Mouse (Mus musculus) natural killer cell, adult 2 months (primary cell): ENCODE measurements at regions not wholly inside any gene's neighbourhood (a gene's known extent, or its start where the extent isn't known, plus 50 kb on each side); places are given as distances from the start of the nearest gene placed in this dataset.

Experiments used
- DNase-seq, 2 experiments: peaks; one replicate each; pipeline ENCODE4 v3.0.0; 2022; ENCODE audit warnings: low spot score in 2 of 2

DNA sequence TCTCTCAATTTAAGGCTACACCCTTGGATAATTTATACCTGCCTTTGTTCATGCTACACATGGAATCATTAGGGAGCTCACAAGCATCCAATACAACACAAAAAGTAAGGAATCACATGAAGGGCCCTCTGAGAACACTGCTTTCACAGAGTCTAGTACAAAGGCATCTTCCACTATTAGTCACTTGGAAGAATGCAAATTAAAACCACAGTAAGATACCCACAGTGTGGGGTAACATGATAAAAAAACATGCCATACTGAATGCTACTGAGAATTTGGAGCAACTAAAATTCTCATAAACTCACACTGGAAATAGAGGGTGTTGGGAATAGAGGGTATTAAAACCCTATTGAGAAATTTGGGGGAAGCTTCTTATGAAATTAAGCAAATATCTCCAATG is 197.6 kb upstream of the Tent5a start:
- DNase-seq = no peak

GRCm38 (mm10) chr9:85521342-85521741 is 194.2 kb upstream of the Tent5a start:
- no peak for DNase-seq

DNA sequence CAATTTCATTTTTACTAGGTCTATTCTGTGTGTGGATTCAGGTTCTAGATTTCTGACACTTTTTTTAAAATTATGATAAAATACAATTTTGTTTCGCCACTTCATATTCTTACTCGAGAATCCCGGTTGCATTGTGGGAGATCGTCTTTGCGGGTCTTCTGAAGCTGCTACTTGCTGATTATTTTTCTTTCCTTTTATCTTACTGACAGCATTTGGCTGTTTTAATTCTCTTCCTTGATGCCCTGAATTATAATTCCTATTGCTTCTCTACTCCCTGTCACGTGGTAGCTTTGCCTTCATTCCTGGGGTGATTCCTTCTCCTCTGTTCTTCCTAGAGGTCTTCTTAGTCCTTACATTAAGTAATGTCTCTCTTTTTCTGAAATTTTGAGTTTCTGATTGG is 193.8 kb upstream of the Tent5a start:
- no peak for DNase-seq

DNA sequence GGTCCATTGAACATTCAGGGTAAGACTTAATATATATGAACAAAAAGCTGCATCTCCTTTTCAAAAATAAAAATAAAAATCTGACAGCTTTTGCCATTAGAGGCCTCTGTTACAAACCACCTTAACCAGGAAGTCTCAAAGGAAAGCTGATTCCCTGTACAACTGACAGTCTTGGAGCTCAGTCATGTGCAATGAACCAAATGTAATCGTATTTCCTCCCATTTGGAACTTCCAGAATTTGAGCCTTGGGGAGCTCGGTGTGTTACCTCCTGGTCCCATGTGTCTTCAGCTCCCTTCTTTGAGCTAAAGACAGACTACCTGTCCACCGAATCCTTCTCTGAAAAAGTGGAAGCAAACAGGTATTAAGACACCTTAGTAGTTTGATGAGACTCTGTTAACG is 171.9 kb upstream of the Tent5a start:
- no peak for DNase-seq

DNA sequence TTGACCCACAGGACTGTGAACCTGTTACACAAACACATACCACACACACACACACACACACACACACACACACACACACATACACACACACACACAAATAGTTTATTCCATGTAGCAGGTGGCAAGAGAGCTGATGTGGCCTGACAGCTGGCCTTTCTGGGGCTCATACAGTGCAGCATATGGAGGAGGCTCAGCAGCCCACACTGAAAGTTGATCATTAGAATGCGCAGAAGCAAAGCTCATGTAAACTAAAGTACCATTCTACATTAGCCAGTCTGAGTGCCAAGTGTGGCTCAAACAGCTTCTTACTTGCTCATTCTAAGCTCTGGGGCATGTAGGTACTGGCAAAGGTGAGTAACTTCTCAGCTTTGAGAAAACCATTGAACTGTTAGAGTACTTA is 170.2 kb upstream of the Tent5a start:
- DNase-seq = no peak

- DNase-seq = no peak
Observed at GRCm38 (mm10) chr9:85496506-85497239, 169.5 kb upstream of the Tent5a start.

DNA sequence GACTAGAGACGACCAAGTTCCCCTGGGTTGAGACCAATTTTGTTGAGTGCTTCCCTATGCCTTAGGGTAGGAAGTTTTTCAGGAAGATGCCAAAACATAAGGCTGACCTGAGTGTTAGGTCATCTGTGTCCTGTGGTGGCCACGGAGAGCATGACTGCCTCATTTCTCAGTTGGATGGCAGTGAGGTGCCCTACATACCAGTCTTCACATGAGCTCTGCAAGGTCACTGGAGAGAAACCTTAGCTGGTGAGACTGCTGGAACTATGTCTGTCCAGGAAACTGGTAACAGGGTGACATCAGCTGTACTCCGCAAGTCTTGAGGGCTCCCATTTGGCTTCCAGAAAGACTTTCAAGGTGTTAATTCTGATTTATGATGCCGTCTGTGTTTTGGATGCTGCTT is 167.9 kb upstream of the Tent5a start:
- no peak for DNase-seq

DNA sequence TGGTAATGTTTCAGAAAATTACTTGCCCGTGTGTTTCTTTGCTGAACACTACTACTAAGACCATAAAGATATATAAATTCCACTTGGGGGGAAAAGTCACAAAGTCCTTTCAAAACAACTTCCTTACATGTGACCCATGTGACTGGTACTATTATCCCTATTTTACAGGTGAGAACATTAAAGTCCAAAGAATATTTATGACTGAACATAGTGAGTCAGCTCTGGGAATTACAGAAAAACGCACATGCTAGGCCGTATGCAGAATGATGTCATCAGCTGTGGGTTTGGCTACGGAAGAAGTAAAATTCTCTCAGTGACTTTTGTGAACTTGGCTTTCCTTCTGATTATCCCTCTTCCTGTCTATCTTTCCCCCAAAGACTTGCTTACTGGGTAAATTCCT is 166.6 kb upstream of the Tent5a start:
- no peak for DNase-seq

DNA sequence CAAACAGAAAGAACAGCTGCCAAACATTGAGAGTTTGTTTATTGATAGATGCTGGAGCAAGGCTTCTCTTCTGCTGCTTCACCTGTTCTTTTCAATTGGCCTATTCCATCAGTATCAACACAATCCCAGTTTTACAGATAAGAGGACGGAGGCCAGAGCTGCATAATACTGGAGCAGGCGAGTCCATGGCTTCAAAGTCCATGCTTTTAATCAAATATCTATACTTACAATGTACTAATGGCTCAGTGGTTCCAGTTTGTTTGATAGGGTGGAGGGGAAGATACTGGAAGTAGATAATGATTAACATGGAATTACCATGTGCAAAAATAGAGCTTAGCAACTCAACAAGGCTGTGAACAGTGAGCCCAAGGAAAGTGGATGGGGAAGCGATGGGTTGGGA is 163.2 kb upstream of the Tent5a start:
- DNase-seq = no peak

- DNase-seq = no peak
Observed at GRCm38 (mm10) chr9:85487915-85488314, 160.8 kb upstream of the Tent5a start.

GRCm38 (mm10) chr9:85487052-85487668 is 160.0 kb upstream of the Tent5a start:
- no peak for DNase-seq

DNA sequence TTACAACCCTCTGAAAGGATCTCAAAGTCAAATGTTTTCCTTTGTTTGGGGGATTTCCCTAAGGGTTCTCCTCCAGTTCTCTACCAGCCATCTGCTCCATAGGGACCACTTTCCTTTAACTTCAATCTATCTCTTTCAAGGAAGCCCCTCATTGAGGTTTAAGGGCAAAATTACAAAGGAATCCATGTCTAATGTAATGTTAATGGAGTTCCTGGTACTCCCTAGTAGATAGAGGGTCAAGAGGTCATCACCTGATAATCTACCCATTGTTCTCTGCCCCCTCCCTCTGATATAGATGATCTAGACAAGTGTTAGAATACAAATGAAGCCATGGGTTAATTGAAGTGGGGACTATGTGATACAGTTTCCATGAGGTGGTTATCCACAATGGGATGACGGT is 158.6 kb upstream of the Tent5a start:
- DNase-seq = no peak

DNA sequence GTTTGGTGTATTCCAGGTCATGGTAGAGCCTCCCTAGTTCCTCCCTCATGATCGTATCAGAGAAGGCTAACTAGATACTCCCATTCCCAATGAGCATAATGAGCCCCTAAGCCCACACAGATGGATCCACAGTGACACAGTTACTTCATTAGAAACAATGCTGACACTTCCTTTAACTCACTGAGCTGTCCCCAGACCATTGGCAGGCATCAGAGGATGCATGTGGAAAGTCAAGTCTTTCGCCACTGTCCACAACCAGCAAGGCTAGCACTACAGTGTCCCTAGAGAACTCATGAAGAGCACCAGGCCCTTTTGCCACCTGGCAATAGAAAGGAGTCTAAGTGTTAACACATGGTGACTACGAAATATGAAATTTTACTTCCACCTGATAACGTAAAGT is 156.1 kb upstream of the Tent5a start:
- DNase-seq = no peak

DNA sequence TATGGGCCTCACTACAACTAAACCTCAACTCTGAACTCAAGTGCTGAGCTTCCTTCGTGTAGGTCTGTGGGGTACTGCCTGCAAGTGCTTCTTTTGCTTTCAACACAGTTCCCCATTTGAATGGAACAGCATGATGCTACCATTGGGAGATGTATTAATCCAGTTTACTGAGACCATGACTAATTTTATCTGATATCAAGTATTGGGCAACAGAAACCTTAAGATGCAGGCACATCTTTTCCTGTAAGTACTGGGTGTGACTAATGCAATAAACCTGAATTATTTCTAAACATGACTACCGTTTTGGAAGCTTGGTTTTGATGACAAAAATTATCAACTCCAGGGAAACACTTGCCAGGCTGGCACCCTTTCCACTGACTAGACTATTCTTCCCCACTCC is 153.4 kb upstream of the Tent5a start:
- DNase-seq = no peak

- no peak for DNase-seq
Observed at GRCm38 (mm10) chr9:85475214-85475613, 148.1 kb upstream of the Tent5a start.

GRCm38 (mm10) chr9:85470264-85470821 is 143.2 kb upstream of the Tent5a start:
- no peak for DNase-seq

GRCm38 (mm10) chr9:85469288-85469687 is 142.1 kb upstream of the Tent5a start:
- DNase-seq = no peak

DNA sequence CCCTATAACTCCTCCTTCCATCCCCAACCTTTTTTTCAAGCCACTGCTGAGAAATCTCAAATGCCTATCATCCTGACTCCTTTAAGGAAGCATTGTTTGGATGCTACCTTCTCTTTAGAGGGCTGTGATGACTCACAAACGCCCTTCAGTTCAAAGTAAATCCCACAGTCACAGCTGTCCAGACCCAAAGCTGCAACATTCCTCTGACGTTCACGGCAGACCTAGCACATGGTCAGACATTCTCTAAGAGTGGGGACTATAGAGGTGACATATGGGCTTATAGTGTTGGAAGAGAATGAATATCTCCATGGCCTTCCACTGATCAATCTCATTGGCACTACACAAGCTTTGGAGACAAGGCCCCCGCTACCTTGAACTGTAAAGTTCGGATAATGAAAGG is 139.5 kb upstream of the Tent5a start:
- DNase-seq = no peak

GRCm38 (mm10) chr9:85459062-85459805 is 132.1 kb upstream of the Tent5a start:
- no peak for DNase-seq

- DNase-seq = no peak
Observed at GRCm38 (mm10) chr9:85458356-85458755, 131.2 kb upstream of the Tent5a start.

DNA sequence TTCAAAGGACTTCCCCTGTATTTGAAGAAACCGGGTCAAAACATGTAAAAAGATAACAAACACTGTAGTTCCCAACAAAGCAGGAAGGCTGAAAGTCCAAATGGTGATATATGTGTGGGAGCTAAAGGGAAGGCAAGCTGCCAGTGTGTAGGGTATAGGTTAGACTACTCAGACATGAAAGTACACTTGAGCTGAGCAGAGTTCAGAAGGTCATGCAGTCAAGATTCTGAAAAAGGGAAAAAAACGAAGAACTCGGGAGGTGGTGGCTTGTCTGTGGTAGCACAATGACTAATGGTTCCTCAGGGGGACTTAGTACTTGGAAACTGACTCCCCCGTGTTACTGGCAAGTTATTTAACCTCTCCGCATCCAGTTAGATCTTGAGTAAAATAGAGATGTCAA is 130.3 kb upstream of the Tent5a start:
- no peak for DNase-seq

DNA sequence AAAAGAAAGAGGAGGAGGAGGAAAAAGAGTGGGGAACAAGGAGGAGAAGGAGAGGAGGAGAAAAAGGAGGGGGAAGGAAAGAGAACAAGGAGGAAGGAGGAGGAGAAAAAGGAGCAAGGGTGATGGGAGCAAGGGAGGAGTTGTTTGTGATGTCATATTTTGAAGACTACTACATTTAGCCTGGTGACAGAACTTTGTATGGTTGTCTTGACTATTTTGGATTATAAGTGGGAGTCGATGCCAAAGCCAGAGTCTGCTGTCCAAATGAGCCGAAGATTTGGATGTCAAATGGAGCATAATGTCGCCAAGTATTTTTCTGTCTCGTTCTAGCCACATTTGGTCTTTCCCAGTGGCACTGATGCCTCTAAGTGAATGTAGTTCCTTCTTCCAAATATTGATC is 128.2 kb upstream of the Tent5a start:
- no peak for DNase-seq
